Mouse (Mus musculus) cerebellum, adult 8-10 months (tissue): Measurements from ENCODE around the gene Tubb5.
A peak's percentile ranks its signal among the peaks of the same experiment; 100 is the strongest.
"Not testable (repeated sequence)": the region's sequence is repeated elsewhere in the genome, so short reads cannot be mapped to it uniquely, and the experiment has no call there.

Source experiments
- DNase-seq: peaks from one replicate; pipeline ENCODE4 v3.0.0; 2022

Tubb5 gene

GRCm38 (mm10) chr17:35859835-35860234 lies 21.7 kb upstream of the Tubb5 start:
- DNase-seq, result no peak

- no peak for DNase-seq
Observed at GRCm38 (mm10) chr17:35859371-35859770, 21.3 kb upstream of the Tubb5 start.

- DNase-seq, result no peak
Observed at GRCm38 (mm10) chr17:35850974-35851373, 12.9 kb upstream of the Tubb5 start.

- DNase-seq, result no peak
Observed at GRCm38 (mm10) chr17:35848112-35848511, 10.0 kb upstream of the Tubb5 start.

GRCm38 (mm10) chr17:35843514-35843913 lies 5.4 kb upstream of the Tubb5 start:
- no peak for DNase-seq

GRCm38 (mm10) chr17:35842006-35842405 lies 3.9 kb upstream of the Tubb5 start:
- no peak for DNase-seq

- peak; percentile 98 for DNase-seq
Observed at GRCm38 (mm10) chr17:35841076-35841950, 3.2 kb upstream of the Tubb5 start, which contains the start of gene Mdc1. Mdc1 (plus strand) TSS chr17:35841515.

- no peak for DNase-seq
Observed at GRCm38 (mm10) chr17:35840561-35840960, 2.5 kb upstream of the Tubb5 start.

GRCm38 (mm10) chr17:35839002-35839401 lies 896 bp upstream of the Tubb5 start:
- DNase-seq, result not testable (repeated sequence)

GRCm38 (mm10) chr17:35838570-35838969 lies 464 bp upstream of the Tubb5 start:
- no peak for DNase-seq

GRCm38 (mm10) chr17:35837487-35837886 lies 619 bp downstream of the Tubb5 start:
- DNase-seq, result peak; percentile 56

- peak; percentile 75 for DNase-seq
Observed at GRCm38 (mm10) chr17:35836991-35837422, 1.1 kb downstream of the Tubb5 start.

- DNase-seq, result peak; percentile 90
Observed at GRCm38 (mm10) chr17:35836178-35836965, 1.7 kb downstream of the Tubb5 start.

GRCm38 (mm10) chr17:35835424-35836140 lies 2.5 kb downstream of the Tubb5 start:
- peak; percentile 51 for DNase-seq

- DNase-seq, result peak; percentile 36
Observed at GRCm38 (mm10) chr17:35834696-35835422, 3.2 kb downstream of the Tubb5 start.

GRCm38 (mm10) chr17:35833894-35834293 lies 4.2 kb downstream of the Tubb5 start:
- DNase-seq, result no peak

- no peak for DNase-seq
Observed at GRCm38 (mm10) chr17:35833239-35833751, 4.8 kb downstream of the Tubb5 start.

- DNase-seq, result no peak
Observed at GRCm38 (mm10) chr17:35832400-35833238, 5.5 kb downstream of the Tubb5 start.

GRCm38 (mm10) chr17:35829737-35830136 lies 8.4 kb downstream of the Tubb5 start:
- DNase-seq, result peak; percentile 79

GRCm38 (mm10) chr17:35825109-35825850 lies 12.8 kb downstream of the Tubb5 start:
- no peak for DNase-seq
